Mouse (Mus musculus): ENCODE measurements around the gene Mpp3. TPM values are rescaled to one million over a fixed set of nuclear protein-coding genes. Genes with fewer than 3 reads are reported as not detected.
A peak's percentile ranks its signal among the peaks of the same experiment; 100 is the strongest.

Mpp3 gene
- total and polyA plus RNA-seq, 3 experiments: 0.12 to 3.8 (median 0.31) TPM

- Histone ChIP-seq H3K4me1 (ENCODE audit: control insufficient read depth in 1 of 2, insufficient read depth in 2 of 2) (peaks cover 0 to 9% of the 10 kb centered on the region in 2 experiments; a peak in 2 of 4 replicates), H3K79me2 (replicated peaks; ENCODE audit: control insufficient read depth, extremely low read depth, insufficient read depth, poor library complexity, severe bottlenecking) (no peaks in the 10 kb centered on the region), H3K4me3 (replicated peaks in 1 of 3; ENCODE audit: low read depth in 2 of 3, low read length in 2 of 3, poor library complexity in 1 of 3) (no peak overlapping the region), H3K36me3 (replicated peaks in 1 of 2; ENCODE audit: control insufficient read depth in 1 of 2, insufficient read depth in 1 of 2, low read length in 1 of 2) (no peaks in the 10 kb centered on the region), H3K27me3 (replicated peaks) (peaks cover 80% of the 10 kb centered on the region), H3K4me2 (ENCODE audit: insufficient read depth, low read depth, poor library complexity, severe bottlenecking) (no peak overlapping the region), H3K9me3 (replicated peaks; ENCODE audit: low read length) (peaks cover 3% of the 10 kb centered on the region), H3K9ac (ENCODE audit: insufficient read depth, low read depth) (no peak overlapping the region), H3K27ac (ENCODE audit: insufficient read depth, low read depth) (no peak overlapping the region)
- no peak for DNase-seq (ENCODE audit: extremely low read depth)
- TF ChIP-seq MAX (IDR thresholded peaks at IDR 0.05; ENCODE audit: low read length) (no peak), JUND (conservative IDR thresholded peaks at IDR 0.05; ENCODE audit: low read depth, low read length) (no peak), JUN (IDR thresholded peaks at IDR 0.05; ENCODE audit: insufficient read depth, low read depth, low read length) (no peak), TCF12 (IDR thresholded peaks at IDR 0.05; ENCODE audit: low read depth, low read length) (no peak)
- dilution Hi-C loops (cut with MboI; ENCODE audit: extremely low pct_ligation_motif_present, extremely low pct_unique_long_range_greater_than_20kb, low sequenced_read_pairs) (no loop called here), in situ Hi-C loops (cut with MboI; ENCODE audit: low pct_ligation_motif_present, low pct_unique_long_range_greater_than_20kb, low sequenced_read_pairs) (no loop called here)
Observed at GRCm38 (mm10) chr11:102006688-102007087, 21.6 kb downstream of the Mpp3 start.

DNA sequence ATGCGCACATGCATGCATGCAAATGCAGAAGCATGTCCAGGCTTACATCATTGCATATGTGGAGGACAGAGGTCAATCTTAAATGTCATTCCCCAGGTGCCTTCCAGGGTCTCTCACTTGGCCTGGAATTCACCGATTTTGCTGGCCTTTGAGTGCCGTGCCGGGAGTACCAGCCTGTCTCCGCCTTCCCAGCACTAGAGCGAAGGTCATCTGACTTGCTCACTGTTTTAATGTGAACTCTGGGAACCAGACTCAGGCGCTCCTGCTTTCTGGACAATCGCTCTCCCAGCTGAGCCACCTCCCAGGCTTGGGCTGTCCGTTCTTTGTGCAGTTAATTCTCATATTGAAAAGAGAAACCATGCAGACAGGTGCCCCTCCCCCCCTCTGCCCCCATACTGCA lies 22.0 kb downstream of the Mpp3 start:
- TF ChIP-seq JUN (IDR thresholded peaks at IDR 0.05; ENCODE audit: insufficient read depth, low read depth, low read length) (no peak), TBP (conservative IDR thresholded peaks at IDR 0.05; ENCODE audit: low read depth, low read length) (no peak), CTCF (conservative IDR thresholded peaks at IDR 0.05 in 1 of 2, IDR thresholded peaks at IDR 0.05 in 1 of 2; ENCODE audit: low read depth in 2 of 2, low read length in 2 of 2) (no peak), PAX5 (IDR thresholded peaks at IDR 0.05; ENCODE audit: low read length) (no peak)
- peaks cover 0 to 9% of the 10 kb centered on the region in 2 experiments; a peak in 2 of 4 replicates for H3K4me1 ChIP-seq (ENCODE audit: control insufficient read depth in 1 of 2, insufficient read depth in 2 of 2)
- no peak overlapping the region for H3K4me2 ChIP-seq (ENCODE audit: insufficient read depth, low read depth, poor library complexity, severe bottlenecking)
- no peak overlapping the region for H3K27ac ChIP-seq (ENCODE audit: insufficient read depth, low read depth)
- DNase-seq (ENCODE audit: extremely low read depth): no peak
- dilution Hi-C loops (cut with MboI; ENCODE audit: extremely low pct_ligation_motif_present, extremely low pct_unique_long_range_greater_than_20kb, low sequenced_read_pairs) (no loop called here), in situ Hi-C loops (cut with MboI; ENCODE audit: low pct_ligation_motif_present, low pct_unique_long_range_greater_than_20kb, low sequenced_read_pairs) (no loop called here)
- no peaks in the 10 kb centered on the region for H3K36me3 ChIP-seq (replicated peaks in 1 of 2; ENCODE audit: control insufficient read depth in 1 of 2, insufficient read depth in 1 of 2, low read length in 1 of 2)
- H3K79me2 ChIP-seq (replicated peaks; ENCODE audit: control insufficient read depth, extremely low read depth, insufficient read depth, poor library complexity, severe bottlenecking): no peaks in the 10 kb centered on the region
- H3K4me3 ChIP-seq (replicated peaks in 1 of 3; ENCODE audit: low read depth in 2 of 3, low read length in 2 of 3, poor library complexity in 1 of 3): no peak overlapping the region
- no peak overlapping the region for H3K9ac ChIP-seq (ENCODE audit: insufficient read depth, low read depth)
- H3K9me3 ChIP-seq (replicated peaks; ENCODE audit: low read length): peaks cover 3% of the 10 kb centered on the region
- peaks cover 81% of the 10 kb centered on the region for H3K27me3 ChIP-seq (replicated peaks)

GRCm38 (mm10) chr11:102004251-102004650 lies 24.0 kb downstream of the Mpp3 start:
- H3K36me3 ChIP-seq (replicated peaks in 1 of 2; ENCODE audit: control insufficient read depth in 1 of 2, insufficient read depth in 1 of 2, low read length in 1 of 2): no peaks in the 10 kb centered on the region
- peak; percentile 17 for DNase-seq (ENCODE audit: extremely low read depth)
- H3K9me3 ChIP-seq (replicated peaks; ENCODE audit: low read length): peaks cover 3% of the 10 kb centered on the region
- H3K79me2 ChIP-seq (replicated peaks; ENCODE audit: control insufficient read depth, extremely low read depth, insufficient read depth, poor library complexity, severe bottlenecking): no peaks in the 10 kb centered on the region
- H3K9ac ChIP-seq (ENCODE audit: insufficient read depth, low read depth): no peak overlapping the region
- TF ChIP-seq GABPA (IDR thresholded peaks at IDR 0.05; ENCODE audit: insufficient replicate concordance, low read depth, low read length): no peak
- TF ChIP-seq MYC (IDR thresholded peaks at IDR 0.05; ENCODE audit: low read depth, low read length): no peak
- no peak for TF ChIP-seq JUND (conservative IDR thresholded peaks at IDR 0.05; ENCODE audit: low read depth, low read length)
- no peak for TF ChIP-seq ZMIZ1 (IDR thresholded peaks at IDR 0.05; ENCODE audit: low read depth, low read length)
- TF ChIP-seq POLR2A (IDR thresholded peaks at IDR 0.05; ENCODE audit: low read depth, low read length): no peak
- no peak for TF ChIP-seq ZKSCAN1 (IDR thresholded peaks at IDR 0.05; ENCODE audit: borderline replicate concordance, low read depth, low read length)
- TF ChIP-seq JUN (IDR thresholded peaks at IDR 0.05; ENCODE audit: insufficient read depth, low read depth, low read length): no peak
- TF ChIP-seq SMC3 (IDR thresholded peaks at IDR 0.05; ENCODE audit: low read depth, low read length): peak; percentile 5; the same call in 1 of the 2 replicates
- peak; percentile 55 to 59 for TF ChIP-seq CTCF (conservative IDR thresholded peaks at IDR 0.05 in 1 of 2, IDR thresholded peaks at IDR 0.05 in 1 of 2; ENCODE audit: low read depth in 2 of 2, low read length in 2 of 2)
- no peak for TF ChIP-seq UBTF (IDR thresholded peaks at IDR 0.05; ENCODE audit: low read depth, low read length)
- TF ChIP-seq RAD21 (IDR thresholded peaks at IDR 0.05; ENCODE audit: low read depth, low read length): peak; percentile 8
- in situ Hi-C loops (cut with MboI; ENCODE audit: low pct_ligation_motif_present, low pct_unique_long_range_greater_than_20kb, low sequenced_read_pairs): no loop called here
- peaks cover 0 to 4% of the 10 kb centered on the region in 2 experiments; a peak in 2 of 4 replicates for H3K4me1 ChIP-seq (ENCODE audit: control insufficient read depth in 1 of 2, insufficient read depth in 2 of 2)
- H3K27me3 ChIP-seq (replicated peaks): peaks cover 75% of the 10 kb centered on the region
- H3K4me3 ChIP-seq (replicated peaks in 1 of 3; ENCODE audit: low read depth in 2 of 3, low read length in 2 of 3, poor library complexity in 1 of 3): no peak overlapping the region
- no peak overlapping the region for H3K27ac ChIP-seq (ENCODE audit: insufficient read depth, low read depth)
- H3K4me2 ChIP-seq (ENCODE audit: insufficient read depth, low read depth, poor library complexity, severe bottlenecking): no peak overlapping the region
- dilution Hi-C loops (cut with MboI; ENCODE audit: extremely low pct_ligation_motif_present, extremely low pct_unique_long_range_greater_than_20kb, low sequenced_read_pairs): no loop called here

All from CH12.LX (cell line).